Mouse (Mus musculus): ENCODE measurements at regions not wholly inside any gene's neighbourhood (a gene's known extent, or its start where the extent isn't known, plus 50 kb on each side); places are given as distances from the start of the nearest gene placed in this dataset.

GRCm38 (mm10) chr8:12081536-12081935, 197.1 kb upstream of the A230072I06Rik start:
- 94% methylated on average over 5 of the region's 5 CpGs for WGBS
- no peak for TF ChIP-seq POLR2A (IDR thresholded peaks at IDR 0.05; ENCODE audit: borderline replicate concordance, control insufficient read depth, low read depth, low read length)
- no peak for TF ChIP-seq CTCF (IDR thresholded peaks at IDR 0.05; ENCODE audit: control insufficient read depth, insufficient read depth, low read length)
- no peaks in the 10 kb centered on the region for H3K4me1 ChIP-seq (ENCODE audit: control insufficient read depth, insufficient read depth, low read length)
- H3K27ac ChIP-seq (ENCODE audit: control insufficient read depth, insufficient read depth, low read depth, low read length, poor library complexity): no peak overlapping the region
- H3K4me3 ChIP-seq (replicated peaks; ENCODE audit: control insufficient read depth, low read depth, low read length): no peak overlapping the region

- TF ChIP-seq POLR2A (IDR thresholded peaks at IDR 0.05; ENCODE audit: borderline replicate concordance, control insufficient read depth, low read depth, low read length): no peak
- no peak for TF ChIP-seq CTCF (IDR thresholded peaks at IDR 0.05; ENCODE audit: control insufficient read depth, insufficient read depth, low read length)
- Histone ChIP-seq H3K4me3 (replicated peaks; ENCODE audit: control insufficient read depth, low read depth, low read length) (no peak overlapping the region), H3K4me1 (ENCODE audit: control insufficient read depth, insufficient read depth, low read length) (no peaks in the 10 kb centered on the region), H3K27ac (ENCODE audit: control insufficient read depth, insufficient read depth, low read depth, low read length, poor library complexity) (no peak overlapping the region)
- 84% methylated on average over 10 of the region's 10 CpGs for WGBS
Measured at GRCm38 (mm10) chr8:12087192-12087800, 191.3 kb upstream of the A230072I06Rik start.

GRCm38 (mm10) chr8:12100145-12100544, 178.5 kb upstream of the A230072I06Rik start:
- TF ChIP-seq POLR2A (IDR thresholded peaks at IDR 0.05; ENCODE audit: borderline replicate concordance, control insufficient read depth, low read depth, low read length) (no peak), CTCF (IDR thresholded peaks at IDR 0.05; ENCODE audit: control insufficient read depth, insufficient read depth, low read length) (no peak)
- H3K27ac ChIP-seq (ENCODE audit: control insufficient read depth, insufficient read depth, low read depth, low read length, poor library complexity): no peak overlapping the region
- 71% methylated on average over 8 of the region's 8 CpGs for WGBS
- no peaks in the 10 kb centered on the region for H3K4me1 ChIP-seq (ENCODE audit: control insufficient read depth, insufficient read depth, low read length)
- no peak overlapping the region for H3K4me3 ChIP-seq (replicated peaks; ENCODE audit: control insufficient read depth, low read depth, low read length)

GRCm38 (mm10) chr8:12103296-12103695, 175.3 kb upstream of the A230072I06Rik start:
- no peaks in the 10 kb centered on the region for H3K4me1 ChIP-seq (ENCODE audit: control insufficient read depth, insufficient read depth, low read length)
- H3K27ac ChIP-seq (ENCODE audit: control insufficient read depth, insufficient read depth, low read depth, low read length, poor library complexity): no peak overlapping the region
- 83% methylated on average over 4 of the region's 4 CpGs for WGBS
- H3K4me3 ChIP-seq (replicated peaks; ENCODE audit: control insufficient read depth, low read depth, low read length): no peak overlapping the region
- TF ChIP-seq CTCF (IDR thresholded peaks at IDR 0.05; ENCODE audit: control insufficient read depth, insufficient read depth, low read length) (no peak), POLR2A (IDR thresholded peaks at IDR 0.05; ENCODE audit: borderline replicate concordance, control insufficient read depth, low read depth, low read length) (no peak)

- Histone ChIP-seq H3K4me1 (ENCODE audit: control insufficient read depth, insufficient read depth, low read length) (no peaks in the 10 kb centered on the region), H3K4me3 (replicated peaks; ENCODE audit: control insufficient read depth, low read depth, low read length) (no peak overlapping the region), H3K27ac (ENCODE audit: control insufficient read depth, insufficient read depth, low read depth, low read length, poor library complexity) (no peak overlapping the region; the same call in 1 of the 2 replicates)
- TF ChIP-seq POLR2A (IDR thresholded peaks at IDR 0.05; ENCODE audit: borderline replicate concordance, control insufficient read depth, low read depth, low read length) (no peak), CTCF (IDR thresholded peaks at IDR 0.05; ENCODE audit: control insufficient read depth, insufficient read depth, low read length) (no peak)
- 53% methylated on average over 15 of the region's 15 CpGs for WGBS
Measured at GRCm38 (mm10) chr8:12105106-12105901, 173.3 kb upstream of the A230072I06Rik start.

- no peak overlapping the region for H3K4me3 ChIP-seq (replicated peaks; ENCODE audit: control insufficient read depth, low read depth, low read length)
- no peaks in the 10 kb centered on the region for H3K4me1 ChIP-seq (ENCODE audit: control insufficient read depth, insufficient read depth, low read length)
- no peak overlapping the region for H3K27ac ChIP-seq (ENCODE audit: control insufficient read depth, insufficient read depth, low read depth, low read length, poor library complexity)
- TF ChIP-seq CTCF (IDR thresholded peaks at IDR 0.05; ENCODE audit: control insufficient read depth, insufficient read depth, low read length) (no peak), POLR2A (IDR thresholded peaks at IDR 0.05; ENCODE audit: borderline replicate concordance, control insufficient read depth, low read depth, low read length) (no peak)
- 83% methylated on average over 5 of the region's 5 CpGs for WGBS
Measured at GRCm38 (mm10) chr8:12108578-12108977, 170.0 kb upstream of the A230072I06Rik start.

GRCm38 (mm10) chr8:12111626-12112025, 167.0 kb upstream of the A230072I06Rik start:
- no peak for TF ChIP-seq POLR2A (IDR thresholded peaks at IDR 0.05; ENCODE audit: borderline replicate concordance, control insufficient read depth, low read depth, low read length)
- no peak for TF ChIP-seq CTCF (IDR thresholded peaks at IDR 0.05; ENCODE audit: control insufficient read depth, insufficient read depth, low read length)
- WGBS: 82% methylated on average over 10 of the region's 10 CpGs
- Histone ChIP-seq H3K27ac (ENCODE audit: control insufficient read depth, insufficient read depth, low read depth, low read length, poor library complexity) (no peak overlapping the region), H3K4me3 (replicated peaks; ENCODE audit: control insufficient read depth, low read depth, low read length) (no peak overlapping the region), H3K4me1 (ENCODE audit: control insufficient read depth, insufficient read depth, low read length) (no peaks in the 10 kb centered on the region)

- Histone ChIP-seq H3K4me1 (ENCODE audit: control insufficient read depth, insufficient read depth, low read length) (no peaks in the 10 kb centered on the region), H3K4me3 (replicated peaks; ENCODE audit: control insufficient read depth, low read depth, low read length) (no peak overlapping the region), H3K27ac (ENCODE audit: control insufficient read depth, insufficient read depth, low read depth, low read length, poor library complexity) (no peak overlapping the region)
- WGBS: 5% methylated on average over 8 of the region's 8 CpGs
- TF ChIP-seq CTCF (IDR thresholded peaks at IDR 0.05; ENCODE audit: control insufficient read depth, insufficient read depth, low read length): no peak
Measured at GRCm38 (mm10) chr8:12113023-12113422, 165.6 kb upstream of the A230072I06Rik start.

All from bone marrow, adult 2 months (tissue).